Mouse (Mus musculus) right cerebral cortex, postnatal 36 days (tissue): ENCODE data around the gene Zfp879.
A peak's percentile ranks its signal among the peaks of the same experiment; 100 is the strongest.

Experiments
- DNase-seq, 2 experiments: peaks; one replicate each; pipeline ENCODE4 v3.0.0; 2022; ENCODE audit warnings: low spot score in 2 of 2, mixed read lengths in 1 of 2

The Zfp879 gene

DNA sequence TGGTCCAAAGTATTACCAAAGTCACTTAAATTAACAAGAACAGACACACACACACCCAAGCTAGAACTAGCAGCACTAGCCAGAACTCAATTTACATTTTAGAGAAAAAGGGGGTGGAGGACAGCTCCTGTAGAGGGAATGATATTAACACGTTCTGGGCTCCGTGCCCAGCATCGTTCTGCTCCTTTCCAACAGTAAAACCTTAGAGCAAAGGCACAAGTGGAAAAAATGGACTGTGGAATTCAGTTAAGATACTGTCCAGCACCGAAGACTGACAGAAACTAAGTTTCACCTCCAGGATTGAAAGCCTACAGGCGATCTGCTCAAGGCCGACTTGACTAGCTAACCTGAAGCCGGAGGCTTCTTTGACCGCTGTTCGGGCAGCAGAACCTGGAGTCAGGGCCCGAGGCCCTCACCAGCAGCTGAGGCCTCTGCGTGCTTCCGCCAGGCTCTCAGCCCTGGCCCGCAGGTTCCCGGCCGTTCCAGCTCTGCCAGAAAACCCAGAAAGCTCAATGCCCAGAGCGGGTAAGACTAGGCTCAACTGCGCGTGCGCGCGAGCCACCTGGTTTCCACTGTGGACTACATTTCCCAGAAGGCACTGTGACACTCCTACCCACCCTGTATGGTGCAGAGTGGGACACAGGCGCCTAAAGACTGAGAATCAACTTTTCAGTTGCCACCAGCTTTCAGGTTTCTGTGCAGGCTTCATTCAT is at the start of gene Zfp879:
Zfp879 (minus strand) TSS at position 530 of the 713 bp plus-strand sequence.
- DNase-seq, result peak; percentile 95

- DNase-seq, result peak; percentile 94 to 97
Observed at GRCm38 (mm10) chr11:50887390-50888128, 46.2 kb upstream of the Zfp879 start, which contains the start of gene Zfp454. Gene Zfp454, minus strand, starts transcription at chr11:50887651.

DNA sequence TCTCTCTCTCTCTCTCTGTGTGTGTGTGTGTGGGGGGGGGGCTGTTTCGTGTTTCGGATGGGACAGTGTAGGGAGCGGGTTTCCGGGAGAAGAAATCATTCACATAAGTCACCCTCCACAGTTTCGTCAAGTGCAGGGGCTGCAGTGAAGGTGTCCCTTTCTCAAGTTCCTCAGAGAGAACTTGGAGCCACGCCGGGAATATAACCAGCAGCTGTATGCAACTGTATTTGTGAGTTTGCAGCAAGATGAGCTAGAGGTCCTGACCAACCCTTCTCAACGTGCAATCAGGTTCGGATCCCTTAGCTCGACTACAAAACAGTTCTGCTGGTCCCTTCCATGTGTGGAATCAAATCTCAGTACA is 45.6 kb upstream of the Zfp879 start:
- no peak for DNase-seq

DNA sequence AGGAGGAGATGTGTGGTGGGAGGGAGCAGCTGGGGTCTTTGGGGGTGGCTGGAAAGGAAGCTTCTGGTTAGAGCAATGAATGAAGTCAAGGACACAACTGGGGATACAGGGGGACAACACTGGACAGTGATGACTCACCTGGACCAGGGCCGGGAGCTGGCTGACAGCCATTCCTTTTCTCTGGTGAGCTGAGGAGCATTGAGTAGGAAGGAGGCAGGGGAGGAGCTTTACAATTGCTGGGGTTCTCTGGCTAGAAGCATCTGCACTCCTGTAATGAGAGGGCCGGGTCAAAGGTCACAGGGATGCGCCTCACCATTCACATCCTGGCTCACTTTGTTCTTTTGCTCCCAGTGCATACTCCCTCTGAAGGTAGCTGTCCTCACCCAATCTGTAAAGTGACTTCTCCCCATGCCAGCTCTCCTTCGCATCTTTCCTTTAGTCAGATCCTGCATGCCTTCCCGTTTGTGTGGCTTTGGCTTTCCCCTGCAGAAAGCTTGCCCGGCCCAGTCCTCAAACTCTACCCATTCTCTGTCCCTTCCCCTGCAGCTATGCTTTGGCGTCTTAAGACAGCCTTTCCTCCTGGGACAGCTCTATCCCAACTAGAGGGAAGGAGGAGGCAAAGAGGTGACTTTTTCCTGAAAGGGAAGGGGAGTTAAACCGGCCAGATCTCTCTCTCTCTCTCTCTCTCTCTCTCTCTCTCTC is 45.0 kb upstream of the Zfp879 start:
- no peak for DNase-seq

DNA sequence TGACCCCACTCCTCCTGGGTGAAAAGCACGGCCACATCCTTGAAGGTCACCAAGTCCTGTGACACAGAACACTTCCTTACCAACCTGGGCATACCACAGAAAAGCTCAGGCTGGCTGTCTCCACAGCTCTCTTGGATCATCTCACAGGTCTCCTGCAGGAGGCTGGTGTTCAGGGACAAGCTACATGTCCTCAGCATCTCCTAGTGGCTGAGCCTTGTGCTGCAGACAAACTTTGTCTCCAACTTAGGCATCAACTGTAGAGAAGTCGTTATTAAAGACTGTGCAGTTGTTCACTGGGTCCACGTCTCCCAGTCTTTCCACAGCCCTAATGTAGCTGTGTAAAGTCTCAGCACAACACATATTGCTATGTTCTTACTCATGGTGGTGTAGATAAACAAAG is 42.4 kb upstream of the Zfp879 start:
- DNase-seq, result no peak

DNA sequence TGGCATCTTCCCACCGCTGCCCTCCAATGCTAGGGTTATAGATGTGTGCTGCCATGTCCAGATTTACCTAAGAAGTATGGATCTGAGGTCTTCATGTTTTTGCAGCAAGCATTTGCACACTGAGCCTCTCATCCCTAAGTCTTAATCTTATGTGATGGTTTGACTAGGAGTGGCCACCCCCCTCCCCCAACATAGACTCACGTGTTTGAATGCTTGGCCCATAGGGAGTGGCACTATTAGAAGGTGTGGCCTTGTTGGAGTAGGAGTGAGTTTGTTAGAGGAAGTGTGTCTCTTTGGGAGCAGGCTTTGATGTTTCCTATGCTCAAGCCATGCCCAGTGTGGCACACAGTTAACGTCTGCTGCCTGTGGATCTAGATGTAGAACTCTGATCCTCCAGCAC is 37.3 kb upstream of the Zfp879 start:
- no peak for DNase-seq

GRCm38 (mm10) chr11:50850989-50851601 is 9.7 kb upstream of the Zfp879 start:
- DNase-seq, result no peak

- DNase-seq, result no peak
Observed at GRCm38 (mm10) chr11:50850177-50850735, 8.9 kb upstream of the Zfp879 start, which contains the start of gene Grm6. Gene Grm6, plus strand, starts transcription at chr11:50850685.

DNA sequence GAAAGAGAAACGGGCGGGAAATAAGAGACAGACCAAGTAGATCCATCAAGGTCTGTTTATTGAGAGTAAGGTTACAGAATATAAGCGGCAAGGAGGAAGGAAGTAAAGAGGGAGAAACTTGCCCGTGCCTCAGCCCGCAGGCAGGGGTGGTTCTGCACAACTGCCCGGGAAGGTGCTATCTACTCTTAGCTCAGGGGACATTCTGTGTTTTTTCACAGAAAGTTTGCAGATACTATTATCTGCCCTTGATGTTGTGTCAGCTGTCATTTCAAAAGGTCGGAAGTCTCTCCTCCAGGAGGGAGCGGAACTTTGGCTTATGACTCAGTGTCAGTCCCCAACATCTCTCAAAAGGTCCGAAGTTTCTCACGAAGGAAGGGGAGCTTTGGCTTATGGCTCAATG is 8.0 kb upstream of the Zfp879 start:
- DNase-seq, result no peak

- DNase-seq, result no peak
Observed at GRCm38 (mm10) chr11:50848520-50849137, 7.3 kb upstream of the Zfp879 start.

GRCm38 (mm10) chr11:50847047-50847446 is 5.7 kb upstream of the Zfp879 start:
- no peak for DNase-seq

GRCm38 (mm10) chr11:50845951-50846350 is 4.6 kb upstream of the Zfp879 start:
- DNase-seq, result no peak

DNA sequence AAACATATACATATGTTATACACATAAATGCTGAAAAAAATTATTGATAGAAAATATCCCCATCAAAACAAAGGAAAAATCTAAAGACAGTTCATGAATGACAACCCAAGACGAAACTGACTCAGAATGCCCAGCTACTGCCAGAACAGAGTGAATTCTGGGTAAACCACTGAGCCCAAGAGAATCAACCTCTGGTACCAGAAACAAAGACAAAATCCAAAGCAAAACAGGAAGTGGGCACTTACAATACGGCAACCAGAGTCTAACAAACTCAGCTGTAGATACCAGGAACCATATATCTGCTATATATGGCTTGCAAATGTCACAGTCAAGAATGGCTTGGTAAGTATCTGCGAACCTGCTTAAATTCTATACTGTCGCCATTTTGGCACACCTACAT is 5.6 kb downstream of the Zfp879 start:
- DNase-seq, result no peak

DNA sequence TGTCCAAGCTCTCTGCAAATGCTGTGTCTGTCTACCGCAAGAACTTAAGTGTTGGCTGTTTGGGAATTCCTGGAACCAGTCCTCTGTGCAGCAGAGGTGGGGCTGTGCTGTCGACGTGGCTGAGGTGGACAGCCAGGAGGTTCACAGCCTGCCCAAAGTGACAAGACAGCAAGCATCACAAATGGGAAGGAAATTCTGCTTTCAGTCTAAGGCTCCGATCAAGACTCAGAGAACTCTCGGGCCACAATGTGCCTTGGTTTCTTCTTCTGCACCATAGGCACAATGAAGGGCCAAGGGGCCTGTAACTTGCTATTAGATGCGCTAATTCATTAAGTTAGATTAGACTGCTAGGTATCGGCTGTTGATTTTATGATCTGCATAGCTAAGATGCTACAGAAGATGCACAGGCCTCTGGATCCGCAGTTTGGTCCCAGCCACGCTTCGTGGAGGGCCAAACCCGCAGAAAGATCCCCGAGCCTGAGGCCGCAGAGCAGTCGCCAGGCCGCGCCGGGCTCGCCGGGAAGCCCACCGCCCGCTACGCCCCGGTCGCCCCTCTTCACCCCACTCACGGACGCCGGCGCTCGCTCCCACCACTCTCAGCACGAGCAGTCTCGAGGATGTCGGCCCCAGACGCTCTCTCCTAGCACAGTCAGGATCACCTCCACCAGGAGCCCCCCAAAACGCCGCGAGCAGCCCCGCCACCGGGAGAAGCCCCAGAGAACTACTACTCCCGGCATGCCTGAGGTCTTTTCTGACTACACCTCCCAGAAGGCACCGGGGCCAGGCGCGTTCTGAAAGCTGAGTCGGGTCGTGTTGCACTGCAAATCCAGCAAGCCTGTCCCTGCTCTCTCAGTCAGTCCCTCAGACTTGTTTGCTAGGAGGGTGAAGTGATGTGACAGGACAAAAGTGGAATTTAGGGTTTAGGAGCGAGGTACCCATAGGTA is 14.1 kb downstream of the Zfp879 start, which contains the start of gene Zfp354c:
Zfp354c (minus strand) TSS at position 715 of the 944 bp plus-strand sequence.
- peak; percentile 86 for DNase-seq

GRCm38 (mm10) chr11:50826214-50826613 is 15.1 kb downstream of the Zfp879 start:
- DNase-seq, result no peak

DNA sequence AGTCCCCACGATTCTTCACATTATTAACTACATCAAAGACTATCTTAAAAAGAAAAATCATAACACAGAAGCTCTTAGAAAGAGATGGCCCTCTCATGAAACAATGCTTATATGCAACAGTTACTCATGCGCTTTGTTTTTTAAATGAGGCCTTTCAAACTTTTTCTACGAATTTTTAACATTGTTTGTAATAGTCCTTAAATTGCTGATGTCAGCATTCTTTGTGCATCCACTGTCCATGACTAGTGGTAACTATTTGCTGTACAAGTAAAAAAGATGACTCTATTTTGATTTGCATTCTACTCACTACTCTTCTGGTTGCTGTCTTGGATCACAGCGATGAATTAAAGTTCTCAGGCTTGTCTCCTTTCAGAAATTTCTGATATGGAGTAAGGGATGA is 27.1 kb downstream of the Zfp879 start:
- DNase-seq, result no peak

GRCm38 (mm10) chr11:50798836-50799235 is 42.5 kb downstream of the Zfp879 start:
- no peak for DNase-seq

DNA sequence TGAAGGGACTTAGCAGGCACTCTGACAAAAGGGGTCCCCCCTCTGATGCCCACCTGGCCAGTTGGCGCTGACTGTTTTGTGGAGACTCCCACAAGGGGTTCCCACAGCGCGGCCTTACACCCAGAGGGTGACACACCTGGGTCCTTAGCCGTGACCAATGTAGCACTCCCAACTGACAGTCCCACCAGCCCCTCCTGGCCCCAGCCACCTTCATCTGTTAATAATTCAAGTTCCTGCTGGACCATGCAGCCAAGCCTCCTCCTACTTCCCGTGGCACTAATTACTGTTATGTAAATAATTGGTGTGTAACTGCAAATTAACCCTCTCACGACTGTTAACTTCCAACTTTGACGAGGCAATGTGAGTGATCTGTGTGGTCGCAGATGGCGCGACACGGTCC is 43.7 kb downstream of the Zfp879 start:
- no peak for DNase-seq
